Mouse (Mus musculus): ENCODE measurements at regions not wholly inside any gene's neighbourhood (a gene's known extent, or its start where the extent isn't known, plus 50 kb on each side); places are given as distances from the start of the nearest gene placed in this dataset.
A peak's percentile ranks its signal among the peaks of the same experiment; 100 is the strongest.

- DNase-seq: no peak
- intact Hi-C loops (cut with DNase I): no loop called here
Observed at GRCm38 (mm10) chr8:116241146-116241986, 263.4 kb upstream of the Dynlrb2 start.

GRCm38 (mm10) chr8:116238670-116239069 is 266.1 kb upstream of the Dynlrb2 start:
- DNase-seq: no peak
- intact Hi-C loops (cut with DNase I): no loop called here

DNA sequence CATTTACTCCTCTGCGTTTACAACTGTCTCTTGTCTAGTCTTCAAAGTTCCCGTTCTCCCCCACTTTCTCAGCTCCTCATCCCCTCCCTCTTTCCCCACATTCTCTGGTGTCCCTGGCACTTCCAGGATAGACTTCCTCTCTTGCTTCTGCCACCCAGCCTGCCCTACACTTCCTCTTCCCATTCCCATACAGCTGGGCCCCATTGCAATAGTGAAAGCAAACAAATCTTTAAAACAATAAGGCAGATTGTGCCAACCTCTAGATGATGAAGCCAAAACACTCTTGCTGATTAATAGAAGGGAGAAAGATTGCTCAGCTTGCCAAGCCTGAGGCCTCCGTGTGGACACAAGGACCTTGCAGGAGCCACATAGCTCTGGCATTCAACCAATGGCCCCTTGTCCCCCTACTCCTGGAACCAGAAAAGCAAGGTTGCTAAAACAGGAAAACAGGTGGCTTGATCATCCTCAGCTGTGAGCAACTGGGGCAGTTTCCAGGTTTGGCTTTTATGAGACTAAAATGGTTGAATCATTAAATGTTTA is 267.1 kb upstream of the Dynlrb2 start:
- DNase-seq: no peak
- intact Hi-C loops (cut with DNase I): no loop called here

DNA sequence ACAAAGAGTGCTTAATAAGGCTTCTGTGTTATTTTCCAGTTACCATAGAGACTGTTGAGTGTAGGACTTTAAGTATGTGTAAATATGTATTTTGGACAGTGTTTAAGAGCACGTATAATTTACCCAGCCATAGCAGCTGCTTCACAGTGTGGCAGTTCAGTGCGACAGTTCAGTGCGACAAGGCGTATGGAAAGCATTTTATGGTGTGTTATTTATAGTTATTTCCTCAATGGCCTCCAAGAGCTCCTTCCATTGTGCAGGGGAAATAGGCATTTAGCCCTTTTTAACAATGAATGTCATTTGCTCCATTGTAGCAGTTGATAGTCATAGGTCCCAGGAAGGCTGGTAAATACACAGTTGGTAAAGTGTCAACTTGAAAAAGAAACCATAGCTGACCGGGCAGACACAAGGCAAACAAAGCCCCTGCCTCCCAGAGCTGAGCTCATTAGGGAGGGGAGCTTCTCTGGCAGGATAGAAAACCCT is 275.1 kb upstream of the Dynlrb2 start:
- intact Hi-C loops (cut with DNase I): no loop called here
- no peak for DNase-seq

- intact Hi-C loops (cut with DNase I): no loop called here
- DNase-seq: no peak
Observed at GRCm38 (mm10) chr8:116227003-116227402, 277.8 kb upstream of the Dynlrb2 start.

GRCm38 (mm10) chr8:116223235-116223634 is 281.5 kb upstream of the Dynlrb2 start:
- intact Hi-C loops (cut with DNase I): no loop called here
- DNase-seq: no peak

DNA sequence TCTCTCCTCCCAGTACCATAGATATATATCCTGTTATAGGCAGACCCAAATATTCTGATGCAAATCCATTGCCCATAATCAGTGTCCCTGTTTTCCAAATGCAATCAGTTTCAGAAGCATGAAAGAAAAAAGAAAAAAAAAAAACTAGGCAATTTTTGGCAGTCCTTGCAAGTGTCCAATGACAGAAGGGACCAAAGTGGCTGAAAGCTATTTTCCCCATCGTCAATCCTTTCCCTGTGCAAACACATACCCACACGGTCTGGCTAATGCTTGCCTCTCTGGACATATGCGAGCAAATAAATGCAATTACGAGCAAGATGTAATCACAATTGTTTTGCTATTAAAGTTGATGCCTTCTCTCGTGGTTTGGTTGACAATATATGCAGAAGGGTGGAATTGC is 288.9 kb upstream of the Dynlrb2 start:
- no peak for DNase-seq
- intact Hi-C loops (cut with DNase I): no loop called here

DNA sequence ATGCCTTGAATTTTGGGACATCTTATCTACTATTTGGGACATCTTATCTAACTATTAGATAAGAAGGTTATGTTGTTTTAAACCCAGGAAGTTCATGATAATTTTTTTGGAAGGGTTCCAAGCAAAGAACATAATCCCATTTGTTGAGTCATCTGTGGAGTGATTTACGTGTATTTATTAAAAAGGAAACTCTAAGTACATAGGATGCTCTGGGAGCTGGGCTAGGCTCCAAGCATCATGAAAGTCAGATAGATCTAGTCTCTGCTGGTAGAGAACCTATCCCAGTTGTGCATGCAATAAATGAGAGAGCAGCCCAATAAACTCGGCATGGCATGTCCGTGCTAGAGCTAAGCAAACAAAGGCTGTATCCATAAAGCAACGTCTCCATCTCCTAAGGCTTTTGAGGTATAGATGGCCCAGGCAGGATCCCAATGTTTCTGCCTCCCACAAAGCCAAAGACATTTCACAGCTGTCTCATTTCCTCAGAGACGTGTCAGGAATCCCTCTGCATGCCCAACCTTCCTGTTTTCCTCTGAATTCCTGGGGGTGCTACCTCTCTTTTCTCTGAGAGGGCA is 289.4 kb upstream of the Dynlrb2 start:
- intact Hi-C loops (cut with DNase I): no loop called here
- DNase-seq: no peak

GRCm38 (mm10) chr8:116203631-116204030 is 301.1 kb upstream of the Dynlrb2 start:
- DNase-seq: no peak
- intact Hi-C loops (cut with DNase I): no loop called here

DNA sequence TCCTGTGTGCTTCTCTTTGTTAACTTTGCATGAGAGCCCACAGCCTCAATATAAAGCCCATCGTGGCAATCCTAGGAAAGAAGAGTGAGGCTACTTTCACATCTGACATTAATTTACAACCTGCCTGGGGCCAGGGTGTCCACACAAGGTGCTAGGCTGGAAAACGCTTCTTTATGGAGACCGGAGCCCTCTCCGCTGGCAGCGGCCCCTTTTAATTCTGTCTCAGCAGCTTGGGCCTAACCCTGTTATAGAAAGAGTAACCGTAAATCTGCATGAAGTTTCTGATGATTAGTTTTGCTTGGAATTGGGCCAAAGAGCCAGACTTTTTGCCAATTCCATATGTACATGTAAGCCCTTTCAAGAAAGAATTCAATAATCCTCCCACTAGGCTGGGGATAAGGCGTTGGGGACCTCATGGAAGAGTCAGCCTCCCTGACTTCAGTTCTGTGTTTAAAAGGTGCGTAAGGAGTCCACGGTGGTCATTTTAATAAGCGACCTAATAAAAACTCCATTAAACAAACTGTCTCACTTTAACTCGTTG is 304.2 kb upstream of the Dynlrb2 start:
- intact Hi-C loops (cut with DNase I): no loop called here
- no peak for DNase-seq

- intact Hi-C loops (cut with DNase I): no loop called here
- no peak for DNase-seq
Observed at GRCm38 (mm10) chr8:116196623-116197184, 308.1 kb upstream of the Dynlrb2 start.

GRCm38 (mm10) chr8:116192096-116192495 is 312.7 kb upstream of the Dynlrb2 start:
- intact Hi-C loops (cut with DNase I): no loop called here
- no peak for DNase-seq

- intact Hi-C loops (cut with DNase I): no loop called here
- DNase-seq: no peak
Observed at GRCm38 (mm10) chr8:116185206-116185605, 319.6 kb upstream of the Dynlrb2 start.

DNA sequence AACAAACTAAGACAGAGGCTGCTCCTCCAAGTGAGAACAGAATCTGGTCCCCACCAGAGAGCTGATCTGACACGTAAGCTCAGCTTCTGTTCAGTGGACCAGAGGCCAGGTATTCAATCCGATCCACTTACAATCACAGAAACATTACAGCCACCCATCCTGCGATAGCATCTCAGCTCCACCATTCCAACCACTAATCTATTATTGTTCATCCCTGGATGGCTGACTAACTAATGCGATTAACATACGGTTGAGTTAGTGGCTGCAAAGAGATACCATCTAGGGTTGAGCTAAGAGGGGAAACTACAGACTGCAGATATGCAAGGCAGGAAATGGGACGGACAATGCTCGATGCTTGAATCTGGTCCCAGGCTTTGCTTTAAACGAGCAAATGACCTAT is 320.5 kb upstream of the Dynlrb2 start:
- intact Hi-C loops (cut with DNase I): no loop called here
- DNase-seq: no peak

- intact Hi-C loops (cut with DNase I): no loop called here
- DNase-seq: peak; percentile 6 to 9
Observed at GRCm38 (mm10) chr8:116177946-116178345, 326.8 kb upstream of the Dynlrb2 start.

- no peak for DNase-seq
- intact Hi-C loops (cut with DNase I): no loop called here
Observed at GRCm38 (mm10) chr8:116174891-116175290, 329.9 kb upstream of the Dynlrb2 start.

DNA sequence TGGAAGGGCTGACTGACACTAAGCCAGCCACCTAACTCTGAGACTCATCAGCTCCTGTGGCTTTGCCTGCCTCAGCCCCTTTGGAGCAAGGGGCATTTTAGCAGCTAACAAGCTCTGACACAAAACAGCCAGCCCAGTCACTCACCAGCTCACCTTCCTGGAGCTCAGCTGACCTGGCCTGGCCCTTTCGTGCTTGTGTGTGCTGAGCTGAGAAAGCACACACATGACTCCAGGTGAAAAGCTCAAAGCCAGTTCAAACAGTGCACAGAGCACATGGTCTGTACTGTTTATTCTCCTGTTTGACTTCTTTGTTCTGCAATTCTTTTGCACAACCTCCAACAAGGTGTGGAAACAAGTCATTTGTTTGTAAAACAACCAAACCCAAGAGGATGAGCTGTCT is 330.8 kb upstream of the Dynlrb2 start:
- no peak for DNase-seq
- intact Hi-C loops (cut with DNase I): no loop called here

DNA sequence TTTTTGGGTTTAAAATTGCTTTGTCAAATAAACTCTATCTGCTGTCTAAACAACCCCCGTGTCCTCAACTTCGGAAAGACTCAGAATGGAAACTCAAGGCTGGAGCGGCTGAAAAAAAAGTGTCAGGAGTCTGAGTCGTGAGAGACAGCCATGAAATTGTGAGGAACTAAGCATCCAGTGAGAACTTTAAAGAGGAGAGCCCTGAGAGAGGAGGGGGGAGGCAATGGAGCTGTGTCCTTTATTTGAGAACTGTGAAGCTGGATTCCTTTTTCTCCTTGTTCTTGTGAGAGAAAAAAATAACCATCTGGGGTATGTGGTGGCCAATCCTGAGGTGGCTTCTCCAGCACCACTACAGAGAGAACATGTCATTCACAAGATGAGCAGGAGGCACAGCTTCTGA is 336.9 kb upstream of the Dynlrb2 start:
- intact Hi-C loops (cut with DNase I): no loop called here
- DNase-seq: no peak

DNA sequence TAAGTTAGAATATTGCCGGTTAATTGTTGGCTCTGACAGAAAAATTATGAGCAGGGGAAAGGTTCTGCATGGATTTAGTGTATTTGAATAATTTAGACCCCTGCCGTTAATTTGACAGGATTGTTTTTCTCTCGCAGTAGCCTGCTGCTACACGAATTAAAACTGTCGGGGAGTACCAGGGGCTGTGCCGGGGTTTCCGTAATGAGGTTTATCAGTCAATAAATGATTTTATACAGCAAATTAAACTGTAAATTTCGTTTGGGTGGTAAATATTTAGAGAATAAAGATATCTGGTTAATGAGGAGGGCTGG is 339.8 kb upstream of the Dynlrb2 start:
- intact Hi-C loops (cut with DNase I): no loop called here
- DNase-seq: no peak

DNA sequence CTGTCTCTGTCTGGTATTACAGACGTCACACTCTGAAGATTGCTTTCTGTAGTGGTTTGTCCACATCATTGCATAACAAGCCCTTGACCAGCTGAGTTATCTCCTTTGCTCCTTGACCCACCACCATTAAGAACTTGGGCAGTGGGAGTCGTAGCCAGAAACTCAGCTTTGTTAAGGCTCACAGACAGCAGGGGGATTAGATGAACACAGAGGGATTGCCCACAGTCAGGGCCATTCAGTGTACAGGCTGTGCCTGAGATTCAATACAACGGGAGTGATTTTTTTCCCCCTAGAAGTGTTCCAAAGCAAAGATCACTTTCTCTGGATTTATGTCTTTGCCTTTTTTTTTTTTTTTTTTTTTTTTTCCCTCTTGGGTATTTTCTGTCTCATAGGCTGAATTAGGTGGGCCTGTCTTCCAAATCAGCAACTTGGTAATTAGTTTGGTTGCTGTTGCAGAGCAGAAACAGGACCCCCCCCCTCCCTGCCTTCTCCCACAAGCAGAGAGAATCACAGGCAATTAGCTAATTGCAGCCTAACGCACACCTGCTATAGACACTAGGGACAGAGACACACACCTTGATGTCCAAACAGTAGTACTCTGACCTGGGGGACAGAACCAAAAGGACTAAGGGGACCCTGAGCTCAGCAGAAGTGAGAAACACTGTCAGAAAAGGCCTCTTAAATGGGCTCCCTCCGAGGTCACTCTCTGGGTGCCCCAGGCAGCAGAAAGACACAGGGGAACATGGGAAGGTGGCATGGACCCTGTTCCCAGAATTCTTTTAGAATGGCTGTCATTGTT is 340.4 kb upstream of the Dynlrb2 start:
- DNase-seq: no peak
- intact Hi-C loops (cut with DNase I): no loop called here

DNA sequence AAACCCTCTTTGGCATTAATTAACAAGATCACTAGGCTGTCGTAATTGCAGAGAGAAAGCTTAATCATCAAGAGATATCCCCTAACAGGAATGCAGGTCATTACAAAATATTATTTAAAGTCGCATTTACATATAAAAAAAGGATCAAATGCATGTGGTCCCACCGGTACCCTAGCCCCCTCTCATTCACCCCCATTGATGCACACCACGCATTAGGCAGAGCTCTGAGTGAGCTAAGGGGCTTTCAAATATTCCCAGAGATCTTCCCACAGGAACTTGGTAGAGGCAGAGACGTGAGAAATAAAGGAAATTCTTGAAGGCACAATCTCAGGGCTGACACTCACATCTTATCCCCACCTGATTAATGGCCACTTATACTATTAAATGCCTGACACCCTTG is 343.8 kb upstream of the Dynlrb2 start:
- intact Hi-C loops (cut with DNase I): no loop called here
- no peak for DNase-seq

Data from heart, postnatal 10 days (tissue).